Mouse (Mus musculus): ENCODE results near the gene Cacna1c. TPM values are rescaled to one million over a fixed set of nuclear protein-coding genes. Genes with fewer than 3 reads are reported as not detected.
A peak's percentile ranks its signal among the peaks of the same experiment; 100 is the strongest.

Gene Cacna1c
- polyA plus RNA-seq, 1 experiment from 2014 or later = 2.8 TPM

DNA sequence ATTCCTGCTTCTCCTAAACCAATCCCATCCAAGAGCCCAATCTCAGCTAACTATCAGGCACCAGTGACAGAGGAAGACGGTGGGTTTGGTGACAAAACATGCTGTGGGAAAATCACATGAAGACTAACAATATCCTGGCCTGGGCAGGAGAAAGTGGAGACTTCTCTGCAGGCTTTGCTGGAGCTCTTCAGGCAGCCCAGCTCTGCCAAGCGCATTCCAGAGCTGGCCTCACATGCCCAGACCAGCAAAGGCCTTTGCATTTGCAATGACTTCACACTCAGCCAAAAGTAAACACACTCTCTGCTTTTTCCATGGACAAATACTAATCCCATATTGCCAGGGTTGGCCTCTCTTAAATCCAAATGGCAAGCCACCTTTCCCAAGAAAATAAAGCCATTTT lies 144.5 kb downstream of the Cacna1c start:
- H3K27ac ChIP-seq = no peak overlapping the region
- no peak overlapping the region for H3K4me3 ChIP-seq
- 0 out of 2 replicates have a peak, but pooled peaks cover 11% of the 10 kb centered on the region for H3K4me1 ChIP-seq (replicated peaks)
- no peaks in the 10 kb centered on the region for H3K27me3 ChIP-seq (ENCODE audit: insufficient read depth, poor library complexity, severe bottlenecking)
- no peak for DNase-seq (ENCODE audit: low spot score)
- 80% methylated on average over 2 of the region's 2 CpGs for WGBS
- H3K36me3 ChIP-seq = no peaks in the 10 kb centered on the region
- no peaks in the 10 kb centered on the region for H3K9me3 ChIP-seq

- no peak for DNase-seq (ENCODE audit: low spot score)
- H3K27me3 ChIP-seq (ENCODE audit: insufficient read depth, poor library complexity, severe bottlenecking) = no peaks in the 10 kb centered on the region
- no peak overlapping the region for H3K4me3 ChIP-seq
- H3K4me1 ChIP-seq (replicated peaks) = 0 out of 2 replicates have a peak, but pooled peaks cover 12% of the 10 kb centered on the region
- H3K9me3 ChIP-seq = no peaks in the 10 kb centered on the region
- no peak overlapping the region for H3K27ac ChIP-seq
- no peaks in the 10 kb centered on the region for H3K36me3 ChIP-seq
- WGBS = 69% methylated on average over 8 of the region's 8 CpGs
These were observed 148.9 kb downstream of the Cacna1c start for GRCm38 (mm10) chr6:119047340-119047739.

DNA sequence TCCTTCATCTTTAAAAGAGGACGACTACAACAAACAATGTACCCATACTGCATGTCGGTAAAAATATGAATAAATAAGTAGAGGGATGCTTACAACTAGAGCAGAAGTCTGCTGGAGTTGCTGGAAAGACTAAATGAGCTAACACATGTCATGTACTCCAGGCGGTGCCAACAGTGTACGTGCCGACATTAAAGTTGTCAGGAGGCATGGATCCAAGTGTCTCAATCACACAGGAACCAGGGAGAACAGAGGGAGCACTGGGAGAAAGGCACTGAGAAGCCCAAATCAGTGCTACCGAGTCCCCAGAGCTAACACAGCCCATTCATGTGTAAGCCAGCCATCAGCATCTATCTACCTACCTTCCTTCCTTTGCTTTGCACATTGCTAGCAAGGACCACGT lies 150.7 kb downstream of the Cacna1c start:
- 89% methylated on average over 7 of the region's 7 CpGs for WGBS
- Histone ChIP-seq H3K9me3 (no peaks in the 10 kb centered on the region), H3K27me3 (ENCODE audit: insufficient read depth, poor library complexity, severe bottlenecking) (no peaks in the 10 kb centered on the region), H3K4me1 (replicated peaks) (peaks cover 18% of the 10 kb centered on the region; the same call in 1 of the 2 replicates), H3K27ac (no peak overlapping the region), H3K4me3 (no peak overlapping the region), H3K36me3 (no peaks in the 10 kb centered on the region)
- DNase-seq (ENCODE audit: low spot score) = no peak

- Histone ChIP-seq H3K4me1 (replicated peaks) (peaks cover 18% of the 10 kb centered on the region; the same call in 1 of the 2 replicates), H3K27ac (no peak overlapping the region), H3K27me3 (ENCODE audit: insufficient read depth, poor library complexity, severe bottlenecking) (no peaks in the 10 kb centered on the region), H3K9me3 (no peaks in the 10 kb centered on the region), H3K36me3 (no peaks in the 10 kb centered on the region), H3K4me3 (no peak overlapping the region)
- no peak for DNase-seq (ENCODE audit: low spot score)
- WGBS = 87% methylated on average over 7 of the region's 7 CpGs
These were observed 152.1 kb downstream of the Cacna1c start for GRCm38 (mm10) chr6:119044148-119044547.

GRCm38 (mm10) chr6:119042803-119043202 lies 153.4 kb downstream of the Cacna1c start:
- Histone ChIP-seq H3K9me3 (no peaks in the 10 kb centered on the region), H3K4me3 (no peak overlapping the region), H3K27ac (no peak overlapping the region), H3K27me3 (ENCODE audit: insufficient read depth, poor library complexity, severe bottlenecking) (no peaks in the 10 kb centered on the region), H3K4me1 (replicated peaks) (peaks cover 14% of the 10 kb centered on the region; the same call in 1 of the 2 replicates), H3K36me3 (no peaks in the 10 kb centered on the region)
- 84% methylated on average over 3 of the region's 3 CpGs for WGBS
- DNase-seq (ENCODE audit: low spot score) = no peak

DNA sequence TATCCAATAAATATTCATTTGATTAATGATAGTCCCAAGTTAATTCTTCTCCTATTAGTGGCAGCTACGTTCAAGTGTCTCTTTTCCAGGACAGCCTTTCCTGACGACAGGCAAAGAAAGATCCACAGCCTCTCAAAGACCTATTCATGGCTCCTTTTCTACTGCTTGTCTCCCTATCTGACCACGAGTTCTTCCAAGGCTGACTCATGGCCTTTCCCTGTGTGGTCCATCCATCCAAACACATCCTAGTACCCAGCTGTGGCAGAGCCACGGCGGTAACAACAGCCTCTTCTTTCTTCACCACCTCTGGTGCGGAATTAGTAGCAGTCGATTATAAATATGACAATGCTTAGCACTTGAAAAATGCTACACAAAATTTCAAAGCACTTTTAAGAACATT lies 155.3 kb downstream of the Cacna1c start:
- WGBS = 80% methylated on average over 7 of the region's 7 CpGs
- no peak for DNase-seq (ENCODE audit: low spot score)

GRCm38 (mm10) chr6:119039815-119040214 lies 156.4 kb downstream of the Cacna1c start:
- H3K9me3 ChIP-seq = peaks cover 2% of the 10 kb centered on the region; the same call in 1 of the 2 replicates
- WGBS = 83% methylated on average over 7 of the region's 7 CpGs
- DNase-seq (ENCODE audit: low spot score) = no peak

More for the DNA sequence above, 155.3 kb downstream of the Cacna1c start:
- H3K4me3 ChIP-seq = no peak overlapping the region
- no peaks in the 10 kb centered on the region for H3K36me3 ChIP-seq
- no peak overlapping the region for H3K27ac ChIP-seq
- H3K9me3 ChIP-seq = no peaks in the 10 kb centered on the region
- H3K27me3 ChIP-seq (ENCODE audit: insufficient read depth, poor library complexity, severe bottlenecking) = no peaks in the 10 kb centered on the region
- peaks cover 13% of the 10 kb centered on the region for H3K4me1 ChIP-seq (replicated peaks)

DNA sequence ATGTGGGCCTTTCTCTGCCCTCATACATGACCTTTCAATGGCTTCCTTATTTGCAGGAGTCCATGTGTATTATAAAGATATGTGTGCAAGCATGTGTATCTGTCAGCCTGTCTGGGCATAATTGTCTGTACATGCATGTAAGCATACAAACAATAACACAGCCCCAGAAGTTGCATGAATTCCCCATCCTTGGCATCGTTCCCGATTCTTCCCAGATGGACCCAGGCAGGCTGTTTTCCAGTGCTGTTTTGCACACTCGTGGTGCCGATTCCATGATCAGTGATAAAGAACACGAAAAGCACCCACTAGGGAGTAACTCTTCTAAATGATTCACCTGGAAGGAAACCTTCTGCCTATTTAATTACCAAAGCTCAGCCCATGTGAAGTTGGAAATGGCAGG lies 156.9 kb downstream of the Cacna1c start:
- DNase-seq (ENCODE audit: low spot score) = no peak
- Histone ChIP-seq H3K9me3 (peaks cover 8% of the 10 kb centered on the region; the same call in 1 of the 2 replicates), H3K27me3 (ENCODE audit: insufficient read depth, poor library complexity, severe bottlenecking) (no peaks in the 10 kb centered on the region), H3K36me3 (no peaks in the 10 kb centered on the region), H3K4me3 (no peak overlapping the region), H3K27ac (no peak overlapping the region), H3K4me1 (replicated peaks) (peaks cover 13% of the 10 kb centered on the region)
- WGBS = 92% methylated on average over 5 of the region's 5 CpGs

More at GRCm38 (mm10) chr6:119039815-119040214, 156.4 kb downstream of the Cacna1c start:
- H3K4me3 ChIP-seq = no peak overlapping the region
- H3K4me1 ChIP-seq (replicated peaks) = peaks cover 13% of the 10 kb centered on the region
- no peak overlapping the region for H3K27ac ChIP-seq
- no peaks in the 10 kb centered on the region for H3K27me3 ChIP-seq (ENCODE audit: insufficient read depth, poor library complexity, severe bottlenecking)
- H3K36me3 ChIP-seq = no peaks in the 10 kb centered on the region

GRCm38 (mm10) chr6:119037815-119038214 lies 158.4 kb downstream of the Cacna1c start:
- Histone ChIP-seq H3K9me3 (peaks cover 8% of the 10 kb centered on the region; the same call in 1 of the 2 replicates), H3K27ac (no peak overlapping the region), H3K36me3 (no peaks in the 10 kb centered on the region), H3K4me3 (no peak overlapping the region), H3K27me3 (ENCODE audit: insufficient read depth, poor library complexity, severe bottlenecking) (no peaks in the 10 kb centered on the region), H3K4me1 (replicated peaks) (peaks cover 13% of the 10 kb centered on the region)
- DNase-seq (ENCODE audit: low spot score) = no peak
- WGBS = 91% methylated on average over 6 of the region's 6 CpGs

GRCm38 (mm10) chr6:119037047-119037446 lies 159.2 kb downstream of the Cacna1c start:
- no peaks in the 10 kb centered on the region for H3K27me3 ChIP-seq (ENCODE audit: insufficient read depth, poor library complexity, severe bottlenecking)
- no peak overlapping the region for H3K4me3 ChIP-seq
- peak; percentile 8 for DNase-seq (ENCODE audit: low spot score)
- peaks cover 8% of the 10 kb centered on the region; the same call in 1 of the 2 replicates for H3K9me3 ChIP-seq
- peaks cover 11% of the 10 kb centered on the region for H3K4me1 ChIP-seq (replicated peaks)
- no peak overlapping the region for H3K27ac ChIP-seq
- H3K36me3 ChIP-seq = no peaks in the 10 kb centered on the region
- 66% methylated on average over 2 of the region's 2 CpGs for WGBS

DNA sequence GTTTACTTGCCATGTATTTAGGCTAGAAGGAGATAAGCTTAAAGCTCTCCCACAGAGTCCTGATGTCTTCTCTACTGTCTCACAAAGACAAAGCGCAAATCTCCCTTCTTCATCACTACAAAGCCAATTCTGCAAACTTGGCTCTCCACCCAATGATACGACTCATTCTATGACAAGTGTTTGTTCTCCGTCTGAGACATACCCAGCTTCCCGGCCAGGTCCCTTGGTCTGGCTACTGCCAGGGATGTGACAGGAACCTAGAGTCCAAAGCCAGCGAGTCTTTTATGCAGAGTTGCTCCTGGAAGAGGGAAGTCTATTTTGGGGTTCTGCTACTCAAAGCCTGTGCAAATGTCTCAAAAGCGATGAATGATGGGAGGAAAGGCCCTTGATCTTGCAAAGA lies 160.9 kb downstream of the Cacna1c start:
- WGBS = 93% methylated on average over 6 of the region's 6 CpGs
- H3K4me1 ChIP-seq (replicated peaks) = peaks cover 7% of the 10 kb centered on the region; the same call in 1 of the 2 replicates
- no peak overlapping the region for H3K27ac ChIP-seq
- peaks cover 8% of the 10 kb centered on the region; the same call in 1 of the 2 replicates for H3K9me3 ChIP-seq
- no peak for DNase-seq (ENCODE audit: low spot score)
- no peaks in the 10 kb centered on the region for H3K36me3 ChIP-seq
- no peak overlapping the region for H3K4me3 ChIP-seq
- H3K27me3 ChIP-seq (ENCODE audit: insufficient read depth, poor library complexity, severe bottlenecking) = no peaks in the 10 kb centered on the region

GRCm38 (mm10) chr6:119034947-119035346 lies 161.3 kb downstream of the Cacna1c start:
- H3K4me1 ChIP-seq (replicated peaks) = peaks cover 7% of the 10 kb centered on the region; the same call in 1 of the 2 replicates
- no peak for DNase-seq (ENCODE audit: low spot score)
- H3K9me3 ChIP-seq = peaks cover 8% of the 10 kb centered on the region; the same call in 1 of the 2 replicates
- H3K27ac ChIP-seq = no peak overlapping the region
- H3K27me3 ChIP-seq (ENCODE audit: insufficient read depth, poor library complexity, severe bottlenecking) = no peaks in the 10 kb centered on the region
- no peaks in the 10 kb centered on the region for H3K36me3 ChIP-seq
- WGBS = 84% methylated on average over 2 of the region's 2 CpGs
- no peak overlapping the region for H3K4me3 ChIP-seq

GRCm38 (mm10) chr6:119027880-119028279 lies 168.3 kb downstream of the Cacna1c start:
- no peak for DNase-seq (ENCODE audit: low spot score)
- no peak overlapping the region for H3K4me3 ChIP-seq
- H3K27ac ChIP-seq = peak overlapping the region; percentile 45; the same call in 1 of the 2 replicates
- no peaks in the 10 kb centered on the region for H3K36me3 ChIP-seq
- no peaks in the 10 kb centered on the region for H3K27me3 ChIP-seq (ENCODE audit: insufficient read depth, poor library complexity, severe bottlenecking)
- H3K9me3 ChIP-seq = no peaks in the 10 kb centered on the region
- H3K4me1 ChIP-seq (replicated peaks) = peaks cover 12% of the 10 kb centered on the region
- 82% methylated on average over 6 of the region's 6 CpGs for WGBS

- H3K4me3 ChIP-seq = no peak overlapping the region
- H3K9me3 ChIP-seq = no peaks in the 10 kb centered on the region
- WGBS = 80% methylated on average over 2 of the region's 2 CpGs
- H3K36me3 ChIP-seq = no peaks in the 10 kb centered on the region
- no peak for DNase-seq (ENCODE audit: low spot score)
- H3K4me1 ChIP-seq (replicated peaks) = peaks cover 9% of the 10 kb centered on the region
- H3K27ac ChIP-seq = no peak overlapping the region
- no peaks in the 10 kb centered on the region for H3K27me3 ChIP-seq (ENCODE audit: insufficient read depth, poor library complexity, severe bottlenecking)
These were observed 173.4 kb downstream of the Cacna1c start for GRCm38 (mm10) chr6:119022850-119023249.
